Mouse (Mus musculus): ENCODE measurements around the gene Myzap. TPM values are rescaled to one million over a fixed set of nuclear protein-coding genes. Genes with fewer than 3 reads are reported as not detected.

Gene Myzap
- polyA plus RNA-seq, 1 experiment: 2.7 TPM

DNA sequence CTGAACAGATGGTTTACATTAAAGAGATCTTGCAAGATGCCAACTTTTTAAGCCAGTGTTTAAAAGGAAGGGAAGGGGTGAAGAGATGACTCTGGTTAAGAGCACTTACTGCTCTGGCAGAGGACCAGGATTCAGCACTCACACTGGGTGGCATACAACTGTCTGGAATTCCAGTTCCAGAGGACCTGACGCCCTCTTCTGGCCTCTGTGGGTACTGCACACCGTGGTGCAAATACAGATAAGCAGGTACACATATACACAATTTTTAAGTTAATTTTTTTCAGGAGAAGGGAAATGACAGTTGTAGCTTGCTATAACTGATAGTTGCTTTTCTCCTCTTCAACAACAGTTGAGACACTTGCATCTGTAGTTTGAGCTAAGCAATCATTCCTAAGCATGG is 62.2 kb downstream of the Myzap start:
- H3K27me3 ChIP-seq (ENCODE audit: control insufficient read depth, insufficient read depth, low read length, poor library complexity, severe bottlenecking): no peaks in the 10 kb centered on the region
- H3K27ac ChIP-seq (ENCODE audit: insufficient read depth, low read length): no peak overlapping the region
- no peaks in the 10 kb centered on the region for H3K4me1 ChIP-seq (ENCODE audit: control insufficient read depth, insufficient read depth, low read length)
- no peak overlapping the region for H3K4me3 ChIP-seq (ENCODE audit: low read depth, low read length)
- no peak overlapping the region for H3K9ac ChIP-seq (ENCODE audit: low read depth, poor library complexity, severe bottlenecking)
- H3K9me3 ChIP-seq (replicated peaks; ENCODE audit: control insufficient read depth, insufficient read depth, low read length, poor library complexity, severe bottlenecking): no peaks in the 10 kb centered on the region; the same call in 1 of the 2 replicates
- TF ChIP-seq POLR2A (IDR thresholded peaks at IDR 0.05; ENCODE audit: insufficient read depth, low read length): no peak
- peak; percentile 16 for TF ChIP-seq CTCF (IDR thresholded peaks at IDR 0.05; ENCODE audit: low read depth, low read length)
- no peaks in the 10 kb centered on the region for H3K36me3 ChIP-seq (ENCODE audit: control insufficient read depth, insufficient read depth, low read length, poor library complexity, severe bottlenecking)

DNA sequence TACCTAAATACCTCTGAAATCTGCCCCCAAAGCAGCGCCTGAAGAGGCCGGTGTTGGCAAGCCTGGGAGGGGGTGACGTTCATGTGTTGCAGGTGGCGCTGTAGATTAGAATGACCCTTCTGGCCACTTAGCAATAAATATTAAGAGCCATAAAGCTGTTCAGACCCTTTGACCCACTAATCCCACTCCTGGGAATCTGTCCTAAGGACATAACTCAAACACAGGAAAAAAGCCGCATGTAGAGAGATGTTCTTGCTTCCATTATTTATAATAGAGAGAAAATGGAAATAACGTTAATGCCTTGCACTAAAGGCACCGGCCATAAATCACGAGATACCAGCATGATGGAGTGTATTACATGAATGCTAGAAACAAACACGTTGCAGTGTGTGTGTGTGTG is 64.7 kb downstream of the Myzap start:
- Histone ChIP-seq H3K27ac (ENCODE audit: insufficient read depth, low read length) (no peak overlapping the region), H3K9ac (ENCODE audit: low read depth, poor library complexity, severe bottlenecking) (no peak overlapping the region), H3K9me3 (replicated peaks; ENCODE audit: control insufficient read depth, insufficient read depth, low read length, poor library complexity, severe bottlenecking) (no peaks in the 10 kb centered on the region; the same call in 1 of the 2 replicates), H3K27me3 (ENCODE audit: control insufficient read depth, insufficient read depth, low read length, poor library complexity, severe bottlenecking) (no peaks in the 10 kb centered on the region; the same call in 1 of the 2 replicates), H3K4me3 (ENCODE audit: low read depth, low read length) (no peak overlapping the region), H3K4me1 (ENCODE audit: control insufficient read depth, insufficient read depth, low read length) (no peaks in the 10 kb centered on the region), H3K36me3 (ENCODE audit: control insufficient read depth, insufficient read depth, low read length, poor library complexity, severe bottlenecking) (no peaks in the 10 kb centered on the region)
- TF ChIP-seq POLR2A (IDR thresholded peaks at IDR 0.05; ENCODE audit: insufficient read depth, low read length) (no peak), EP300 (IDR thresholded peaks at IDR 0.05; ENCODE audit: insufficient read depth, low read depth, low read length) (no peak), CTCF (IDR thresholded peaks at IDR 0.05; ENCODE audit: low read depth, low read length) (no peak)

DNA sequence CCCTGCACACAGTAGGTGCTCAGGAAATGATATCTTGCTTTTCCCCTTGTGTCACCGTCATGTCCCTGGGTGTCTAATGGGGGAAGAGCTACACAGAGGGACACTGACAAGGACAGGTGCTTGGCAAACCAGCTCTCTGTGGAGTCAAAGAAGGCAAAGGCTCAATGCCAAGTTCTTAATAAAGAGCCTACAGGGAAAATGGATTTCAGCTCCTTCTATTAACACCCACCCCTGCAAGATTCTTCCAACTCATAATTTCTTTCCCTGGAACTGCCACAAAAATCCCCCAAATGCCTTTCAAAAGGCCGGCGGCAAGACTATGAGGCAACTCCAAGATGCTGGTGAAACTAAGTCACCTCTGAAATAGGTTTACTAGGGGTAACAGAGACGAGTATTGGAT is 68.3 kb downstream of the Myzap start:
- Histone ChIP-seq H3K36me3 (ENCODE audit: control insufficient read depth, insufficient read depth, low read length, poor library complexity, severe bottlenecking) (no peaks in the 10 kb centered on the region), H3K27me3 (ENCODE audit: control insufficient read depth, insufficient read depth, low read length, poor library complexity, severe bottlenecking) (no peaks in the 10 kb centered on the region; the same call in 1 of the 2 replicates), H3K27ac (ENCODE audit: insufficient read depth, low read length) (no peak overlapping the region), H3K9ac (ENCODE audit: low read depth, poor library complexity, severe bottlenecking) (no peak overlapping the region), H3K4me3 (ENCODE audit: low read depth, low read length) (no peak overlapping the region), H3K9me3 (replicated peaks; ENCODE audit: control insufficient read depth, insufficient read depth, low read length, poor library complexity, severe bottlenecking) (no peaks in the 10 kb centered on the region), H3K4me1 (ENCODE audit: control insufficient read depth, insufficient read depth, low read length) (no peaks in the 10 kb centered on the region)
- TF ChIP-seq EP300 (IDR thresholded peaks at IDR 0.05; ENCODE audit: insufficient read depth, low read depth, low read length) (no peak), POLR2A (IDR thresholded peaks at IDR 0.05; ENCODE audit: insufficient read depth, low read length) (no peak), CTCF (IDR thresholded peaks at IDR 0.05; ENCODE audit: low read depth, low read length) (no peak)

DNA sequence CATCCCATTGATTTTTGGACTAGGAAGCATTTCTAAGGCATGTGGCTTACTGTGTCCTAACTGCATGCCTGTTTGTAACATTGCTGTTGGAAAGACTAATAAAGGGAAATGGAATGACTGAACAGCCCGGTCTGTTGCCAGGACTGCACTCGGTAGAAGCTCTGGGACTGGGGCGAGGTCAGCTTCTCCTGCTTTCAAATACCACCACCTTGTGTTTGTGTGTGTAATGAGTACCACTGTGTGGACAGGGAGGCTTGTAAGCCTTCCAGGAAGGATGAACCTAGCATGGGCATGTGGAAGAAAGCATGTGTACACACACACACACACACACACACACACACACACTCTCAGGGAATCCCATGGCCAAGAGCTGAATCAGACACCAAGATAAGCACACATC is 72.3 kb downstream of the Myzap start:
- TF ChIP-seq POLR2A (IDR thresholded peaks at IDR 0.05; ENCODE audit: insufficient read depth, low read length): no peak
- TF ChIP-seq CTCF (IDR thresholded peaks at IDR 0.05; ENCODE audit: low read depth, low read length): no peak
- no peak for TF ChIP-seq EP300 (IDR thresholded peaks at IDR 0.05; ENCODE audit: insufficient read depth, low read depth, low read length)
- H3K4me1 ChIP-seq (ENCODE audit: control insufficient read depth, insufficient read depth, low read length): no peaks in the 10 kb centered on the region
- no peak overlapping the region for H3K9ac ChIP-seq (ENCODE audit: low read depth, poor library complexity, severe bottlenecking)
- no peaks in the 10 kb centered on the region for H3K9me3 ChIP-seq (replicated peaks; ENCODE audit: control insufficient read depth, insufficient read depth, low read length, poor library complexity, severe bottlenecking)
- H3K27ac ChIP-seq (ENCODE audit: insufficient read depth, low read length): no peak overlapping the region
- H3K27me3 ChIP-seq (ENCODE audit: control insufficient read depth, insufficient read depth, low read length, poor library complexity, severe bottlenecking): no peaks in the 10 kb centered on the region; the same call in 1 of the 2 replicates
- no peaks in the 10 kb centered on the region for H3K36me3 ChIP-seq (ENCODE audit: control insufficient read depth, insufficient read depth, low read length, poor library complexity, severe bottlenecking)
- H3K4me3 ChIP-seq (ENCODE audit: low read depth, low read length): no peak overlapping the region

DNA sequence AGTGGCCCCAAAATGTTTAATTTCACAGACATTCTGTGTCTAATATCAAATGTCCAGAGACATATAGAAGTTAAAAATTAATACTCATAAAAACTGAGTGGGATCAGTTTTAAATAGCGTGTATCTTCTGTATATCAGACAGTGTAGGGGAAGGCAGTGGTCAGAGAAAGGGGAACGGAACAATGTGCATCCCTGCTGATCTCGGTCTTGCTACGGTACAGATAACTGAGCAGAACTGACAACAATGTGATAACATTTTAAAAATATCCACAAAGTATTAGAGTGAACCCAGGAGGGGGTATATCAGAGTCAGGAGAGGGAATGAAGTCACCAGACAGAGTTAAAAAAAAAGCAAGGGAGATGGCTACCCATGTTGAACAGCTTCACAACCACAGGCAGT is 74.7 kb downstream of the Myzap start:
- TF ChIP-seq POLR2A (IDR thresholded peaks at IDR 0.05; ENCODE audit: insufficient read depth, low read length): no peak
- no peak for TF ChIP-seq EP300 (IDR thresholded peaks at IDR 0.05; ENCODE audit: insufficient read depth, low read depth, low read length)
- no peak for TF ChIP-seq CTCF (IDR thresholded peaks at IDR 0.05; ENCODE audit: low read depth, low read length)
- Histone ChIP-seq H3K4me1 (ENCODE audit: control insufficient read depth, insufficient read depth, low read length) (no peaks in the 10 kb centered on the region), H3K27ac (ENCODE audit: insufficient read depth, low read length) (no peak overlapping the region), H3K27me3 (ENCODE audit: control insufficient read depth, insufficient read depth, low read length, poor library complexity, severe bottlenecking) (no peaks in the 10 kb centered on the region), H3K9me3 (replicated peaks; ENCODE audit: control insufficient read depth, insufficient read depth, low read length, poor library complexity, severe bottlenecking) (no peaks in the 10 kb centered on the region), H3K9ac (ENCODE audit: low read depth, poor library complexity, severe bottlenecking) (no peak overlapping the region), H3K4me3 (ENCODE audit: low read depth, low read length) (no peak overlapping the region), H3K36me3 (ENCODE audit: control insufficient read depth, insufficient read depth, low read length, poor library complexity, severe bottlenecking) (no peaks in the 10 kb centered on the region)

DNA sequence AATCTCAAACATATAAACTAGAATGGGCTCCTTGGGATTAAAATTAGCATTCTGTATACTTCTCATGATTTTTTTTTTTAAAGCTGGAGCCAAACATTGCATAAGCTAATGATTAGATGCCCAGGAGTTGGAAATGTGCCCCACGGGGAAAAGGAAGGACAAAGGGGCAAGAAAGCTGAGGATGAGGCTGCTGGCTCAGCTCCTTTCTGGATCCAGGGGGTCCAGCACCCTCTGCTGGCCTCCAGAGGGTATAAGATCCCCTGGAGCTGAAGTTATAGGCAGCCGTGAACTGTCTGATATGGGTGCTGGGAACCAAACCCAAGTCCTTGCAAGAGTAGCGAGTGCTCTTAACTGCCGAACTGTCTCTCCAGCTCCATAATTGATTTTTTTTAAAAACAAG is 76.3 kb downstream of the Myzap start:
- Histone ChIP-seq H3K9ac (ENCODE audit: low read depth, poor library complexity, severe bottlenecking) (no peak overlapping the region), H3K27ac (ENCODE audit: insufficient read depth, low read length) (no peak overlapping the region), H3K4me1 (ENCODE audit: control insufficient read depth, insufficient read depth, low read length) (no peaks in the 10 kb centered on the region), H3K36me3 (ENCODE audit: control insufficient read depth, insufficient read depth, low read length, poor library complexity, severe bottlenecking) (no peaks in the 10 kb centered on the region), H3K27me3 (ENCODE audit: control insufficient read depth, insufficient read depth, low read length, poor library complexity, severe bottlenecking) (no peaks in the 10 kb centered on the region), H3K9me3 (replicated peaks; ENCODE audit: control insufficient read depth, insufficient read depth, low read length, poor library complexity, severe bottlenecking) (no peaks in the 10 kb centered on the region), H3K4me3 (ENCODE audit: low read depth, low read length) (no peak overlapping the region)
- TF ChIP-seq EP300 (IDR thresholded peaks at IDR 0.05; ENCODE audit: insufficient read depth, low read depth, low read length) (no peak), CTCF (IDR thresholded peaks at IDR 0.05; ENCODE audit: low read depth, low read length) (peak; percentile 68)
